Mouse (Mus musculus): Measurements from ENCODE around the gene Fam122a. TPM values are rescaled to one million over a fixed set of nuclear protein-coding genes. Genes with fewer than 3 reads are reported as not detected.

The Fam122a gene
- polyA plus RNA-seq (2012; rRNA removed; ENCODE audit: low replicate concordance), result 18.8 and 24.7 TPM in 2 replicates

DNA sequence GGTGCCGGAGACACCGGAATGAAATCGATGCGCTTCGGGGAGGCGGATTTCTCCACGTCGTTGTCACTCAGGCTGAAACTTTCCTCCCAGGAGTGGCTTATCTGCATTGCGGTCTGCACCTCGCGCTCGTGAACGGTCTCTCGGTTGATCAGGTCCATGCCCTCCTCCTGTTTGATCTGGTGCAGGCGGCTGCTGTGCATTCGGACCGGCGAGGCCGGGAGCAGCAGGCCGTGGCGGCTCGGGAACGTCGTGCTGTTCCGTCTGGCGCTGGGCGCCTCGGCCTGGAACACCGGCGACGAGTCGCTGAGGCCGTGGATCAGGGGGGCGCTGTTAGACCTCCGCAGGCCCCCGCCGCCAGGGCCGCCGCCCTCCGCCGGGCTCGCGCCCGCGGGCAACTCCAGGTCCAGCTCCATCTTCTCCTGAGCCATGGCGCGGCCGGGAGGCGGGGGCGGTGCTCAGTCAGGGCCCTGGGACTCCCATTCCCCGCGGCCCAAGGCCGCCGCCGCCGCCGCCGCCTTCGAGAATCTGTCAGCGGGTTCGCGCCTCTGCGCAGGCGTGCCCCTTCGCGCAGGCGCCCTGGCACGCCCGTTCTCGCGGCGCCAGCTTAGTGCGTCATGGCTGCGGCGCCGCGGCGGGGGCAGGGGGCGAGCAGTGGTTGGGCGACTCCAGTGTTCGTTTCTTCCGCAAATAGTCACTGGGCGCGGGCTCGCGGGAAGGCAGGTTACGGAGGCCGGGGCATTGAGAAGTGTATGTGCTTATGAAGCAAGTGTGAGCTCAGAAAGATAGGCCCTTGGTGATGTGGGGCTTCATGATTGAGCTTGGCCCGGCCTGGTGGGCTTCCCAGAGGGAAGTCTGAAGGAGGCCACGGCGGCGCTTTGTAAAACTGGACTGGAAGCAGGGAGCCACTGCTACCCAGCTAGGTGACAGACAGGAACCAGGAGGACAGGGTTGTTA is at the start of gene Fam122a:
Fam122a (minus strand) TSS at position 428 of the 954 bp plus-strand sequence.

Other genes with a start within 250 kb of the Fam122a start
- 10.9 and 25.2 TPM in 2 replicates for gene Fxn, start 196.8 kb downstream of the Fam122a start, polyA plus RNA-seq (2012; rRNA removed; ENCODE audit: low replicate concordance)
- gene Pip5k1b, start 78.5 kb upstream of the Fam122a start, polyA plus RNA-seq (2012; rRNA removed; ENCODE audit: low replicate concordance), result 10.4 and 13.2 TPM in 2 replicates
- 3.4 and 8.3 TPM in 2 replicates for gene Tmem252, start 196.7 kb upstream of the Fam122a start, polyA plus RNA-seq (2012; rRNA removed; ENCODE audit: low replicate concordance)

Measured in duodenum, adult 2 months (tissue).